Mouse (Mus musculus) liver, embryonic 14.5 days (tissue): ENCODE data around the gene Epha8.

Experiments
- CTCF ChIP-seq: IDR thresholded peaks from 2 replicates; pipeline ENCODE4 v1.5.1; 2016; ENCODE audit warnings: antibody characterized with exemption, low read depth, control low read depth
- EP300 ChIP-seq: IDR thresholded peaks from 2 replicates; pipeline ENCODE4 v1.6.1; 2016; ENCODE audit warnings: antibody characterized with exemption, low read depth

DNA sequence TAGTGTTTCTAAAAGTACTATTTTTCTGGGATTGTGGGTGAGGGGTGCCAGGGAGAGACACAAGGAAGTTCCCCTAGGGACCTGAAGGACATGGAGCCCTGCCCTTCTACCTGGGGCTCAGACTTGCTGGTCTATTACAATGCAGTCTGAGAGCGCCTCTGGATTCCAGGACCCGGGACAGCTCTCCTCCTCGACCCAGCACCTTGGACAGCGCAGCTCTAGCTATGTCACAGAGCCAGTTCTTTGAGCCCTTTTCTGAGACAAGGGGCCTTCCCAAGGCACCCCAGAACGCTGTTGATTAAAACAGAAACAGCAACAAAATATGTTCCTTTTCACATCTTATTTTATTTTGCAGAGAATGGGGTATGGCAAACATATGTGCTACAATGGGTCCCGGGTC is 32.1 kb downstream of the Epha8 start:
- no peak for TF ChIP-seq EP300
- TF ChIP-seq CTCF = no peak
